Mouse (Mus musculus) lung, postnatal 36 days (tissue): ENCODE results near the gene Mrpl54.

Source experiments
- DNase-seq: peaks from one replicate; pipeline ENCODE4 v3.0.0; 2022; ENCODE audit warnings: mixed read lengths

Gene Mrpl54

DNA sequence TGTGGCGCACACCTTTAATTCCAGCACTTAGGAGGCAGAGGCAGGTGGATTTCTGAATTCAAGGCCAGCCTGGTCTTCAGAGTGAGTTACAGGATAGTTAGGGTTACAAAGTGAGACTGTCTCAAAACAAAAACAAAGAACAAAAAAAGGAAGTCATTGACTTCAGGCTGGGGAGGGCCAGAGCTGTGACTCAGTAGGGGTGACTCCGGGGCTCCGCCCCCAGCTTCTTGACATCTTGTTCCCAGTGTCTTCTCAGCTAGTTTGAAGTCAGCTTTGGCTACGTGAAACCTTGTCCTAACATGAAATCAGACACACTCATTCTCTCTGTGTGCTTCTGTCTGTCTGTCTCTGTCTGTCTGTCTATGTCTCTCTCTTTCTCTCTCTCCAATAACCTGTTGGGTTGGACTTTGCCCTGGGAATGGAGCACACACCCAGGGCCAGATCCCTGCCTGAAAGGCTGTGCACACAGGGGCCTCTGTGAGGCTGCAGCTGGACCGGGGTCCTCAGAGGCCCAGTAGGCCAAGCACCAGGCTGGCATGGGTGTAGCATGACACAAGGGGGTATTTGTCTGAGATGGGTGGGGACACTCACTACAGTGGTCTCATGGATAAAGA is 45.2 kb downstream of the Mrpl54 start:
- peak; percentile 30 for DNase-seq

DNA sequence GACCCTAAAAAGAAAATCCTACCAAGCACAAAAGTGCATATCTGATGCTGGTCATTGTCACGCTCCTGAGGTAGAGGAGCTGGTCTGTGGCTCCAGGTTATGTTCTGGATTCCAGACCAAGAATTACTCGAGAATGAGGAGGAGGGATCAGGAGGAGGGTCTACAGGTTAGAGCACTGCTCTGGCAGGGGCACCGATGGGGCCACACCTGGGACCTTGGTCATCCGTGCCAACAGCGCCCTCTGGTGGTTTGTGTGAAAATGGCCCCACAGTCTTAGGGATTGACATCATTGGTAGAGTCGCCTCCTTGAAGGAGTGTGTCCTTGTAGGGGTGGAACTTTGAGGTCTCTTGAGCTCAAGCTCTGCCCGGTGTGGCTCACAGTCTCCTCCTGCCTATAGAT is 48.8 kb downstream of the Mrpl54 start:
- peak; percentile 85 for DNase-seq

DNA sequence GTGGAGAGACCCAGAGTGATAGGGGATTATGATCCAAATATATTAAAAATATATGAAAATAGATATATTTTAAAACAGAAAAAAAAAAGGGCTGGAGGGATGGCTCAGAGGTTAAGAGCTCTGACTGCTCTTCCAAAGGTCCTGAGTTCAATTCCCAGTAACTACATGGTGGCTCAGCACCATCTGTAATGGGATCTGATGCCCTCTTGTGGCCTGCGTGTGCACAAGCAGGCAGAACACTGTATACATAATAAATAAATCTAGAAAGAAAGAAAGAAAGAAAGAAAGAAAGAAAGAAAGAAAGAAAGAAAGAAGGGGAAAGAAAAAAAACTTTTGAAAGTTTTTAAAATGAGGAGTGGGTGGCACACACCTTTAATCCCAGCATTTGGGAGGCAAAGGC is 49.5 kb downstream of the Mrpl54 start:
- DNase-seq, result peak; percentile 54

GRCm38 (mm10) chr10:81216810-81217209 is 49.9 kb downstream of the Mrpl54 start:
- no peak for DNase-seq

DNA sequence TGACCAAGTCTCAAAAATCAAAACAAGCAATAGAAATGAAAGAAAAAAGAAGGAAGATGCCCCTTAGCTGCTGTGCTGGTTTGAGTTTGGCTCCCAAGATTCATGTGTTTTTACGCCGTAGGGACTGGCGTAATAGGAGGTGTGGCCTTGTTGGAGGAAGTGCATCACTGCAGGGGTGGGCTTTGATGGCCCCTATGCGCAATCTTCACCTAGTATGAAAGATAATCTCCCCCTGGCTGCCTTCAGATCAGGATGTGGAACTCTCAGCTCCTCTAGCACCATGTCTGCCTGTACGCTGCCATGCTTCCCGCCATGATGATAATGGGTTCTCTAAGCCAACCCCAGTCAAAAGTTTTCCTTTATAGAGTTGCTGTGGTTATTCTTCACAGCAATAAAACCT is 50.5 kb downstream of the Mrpl54 start:
- no peak for DNase-seq
